In genomic region chr5:113901074-113901571, GRCm38 (mm10) we compare ENCODE assay signal across 9 mouse cellular contexts. TPM values are rescaled to one million over a fixed set of nuclear protein-coding genes. Genes with fewer than 3 reads are reported as not detected.
DNase-seq lines count a peak whose midpoint lies in the region; ATAC-seq and TF ChIP-seq lines count a peak whose summit lies in the region.
"Had no signal": no experiment of that assay in that cellular context is flagged by ENCODE, and none has a peak within 500 bp of the region (broad histone marks: within the 10 kb centered on the region; RNA-seq: fewer than 3 reads in every experiment).

No protein-coding gene starts in this region.

- no peak overlapping the region for H3K9ac ChIP-seq in forebrain, embryonic 14.5 days (ENCODE audit: low read length)
- H3K9ac ChIP-seq in forebrain, embryonic 11.5 days (ENCODE audit: low read length): no peak overlapping the region
- no peak overlapping the region; the same call in 1 of the 2 replicates for H3K9ac ChIP-seq in midbrain, postnatal 0 days (replicated peaks; ENCODE audit: low read length, poor library complexity, severe bottlenecking)
- H3K9ac ChIP-seq in intestine, postnatal 0 days (ENCODE audit: low read depth, low read length): 0 out of 2 replicates have a peak overlapping the region, but pooled peaks have one; percentile 2
- H3K9ac ChIP-seq in neural tube, embryonic 13.5 days: 0 out of 2 replicates have a peak overlapping the region, but pooled peaks have one; percentile 47

- H3K27ac ChIP-seq in forebrain, embryonic 14.5 days (ENCODE audit: low read depth, low read length): peak overlapping the region; percentile 44; the same call in 1 of the 2 replicates
- no peak overlapping the region for H3K27ac ChIP-seq in forebrain, embryonic 11.5 days (ENCODE audit: low read depth, low read length)
- 0 out of 2 replicates have a peak overlapping the region, but pooled peaks have one; percentile 30 for H3K27ac ChIP-seq in midbrain, embryonic 10.5 days (replicated peaks)
- no peak overlapping the region for H3K27ac ChIP-seq in midbrain, postnatal 0 days (ENCODE audit: low read depth, low read length)
- H3K27ac ChIP-seq in intestine, postnatal 0 days (ENCODE audit: low read depth, low read length): no peak overlapping the region
- peak overlapping the region; percentile 57 for H3K27ac ChIP-seq in neural tube, embryonic 13.5 days (replicated peaks)

- H3K27me3 ChIP-seq in forebrain, embryonic 14.5 days (replicated peaks; ENCODE audit: control insufficient read depth, insufficient read depth, low read length): no peaks in the 10 kb centered on the region
- no peaks in the 10 kb centered on the region for H3K27me3 ChIP-seq in forebrain, embryonic 11.5 days (ENCODE audit: control insufficient read depth, insufficient read depth, low read length)
- no peaks in the 10 kb centered on the region for H3K27me3 ChIP-seq in midbrain, embryonic 10.5 days (ENCODE audit: low read depth, poor library complexity, severe bottlenecking)
- no peaks in the 10 kb centered on the region for H3K27me3 ChIP-seq in midbrain, postnatal 0 days (ENCODE audit: insufficient read depth, low read length)
- H3K27me3 ChIP-seq in intestine, postnatal 0 days (replicated peaks; ENCODE audit: control insufficient read depth, insufficient read depth, low read length): no peaks in the 10 kb centered on the region
- no peaks in the 10 kb centered on the region for H3K27me3 ChIP-seq in neural tube, embryonic 13.5 days

- no peak overlapping the region for H3K4me3 ChIP-seq in forebrain, embryonic 14.5 days (ENCODE audit: low read depth, low read length)
- H3K4me3 ChIP-seq in forebrain, embryonic 11.5 days (ENCODE audit: low read depth, low read length): no peak overlapping the region
- H3K4me3 ChIP-seq in midbrain, embryonic 10.5 days: no peak overlapping the region
- H3K4me3 ChIP-seq in midbrain, postnatal 0 days (ENCODE audit: low read depth, low read length): no peak overlapping the region
- H3K4me3 ChIP-seq in intestine, postnatal 0 days (ENCODE audit: low read depth, low read length): no peak overlapping the region
- H3K4me3 ChIP-seq in neural tube, embryonic 13.5 days: no peak overlapping the region

- H3K4me1 ChIP-seq in forebrain, embryonic 14.5 days (ENCODE audit: control insufficient read depth, insufficient read depth, low read length): peaks cover 37% of the 10 kb centered on the region
- H3K4me1 ChIP-seq in forebrain, embryonic 11.5 days (replicated peaks; ENCODE audit: control insufficient read depth, insufficient read depth, low read length): peaks cover 16% of the 10 kb centered on the region
- H3K4me1 ChIP-seq in midbrain, embryonic 10.5 days: peaks cover 68% of the 10 kb centered on the region
- H3K4me1 ChIP-seq in midbrain, postnatal 0 days (ENCODE audit: insufficient read depth, low read length): peaks cover 7% of the 10 kb centered on the region
- peaks cover 13% of the 10 kb centered on the region for H3K4me1 ChIP-seq in intestine, postnatal 0 days (replicated peaks; ENCODE audit: control insufficient read depth, insufficient read depth, low read length)
- H3K4me1 ChIP-seq in neural tube, embryonic 13.5 days (replicated peaks): peaks cover 89% of the 10 kb centered on the region

- H3K36me3 ChIP-seq in forebrain, embryonic 14.5 days (ENCODE audit: control insufficient read depth, insufficient read depth, low read length): no peaks in the 10 kb centered on the region
- no peaks in the 10 kb centered on the region for H3K36me3 ChIP-seq in forebrain, embryonic 11.5 days (ENCODE audit: control insufficient read depth, insufficient read depth, low read length)
- H3K36me3 ChIP-seq in midbrain, embryonic 10.5 days: 0 out of 2 replicates have a peak, but pooled peaks cover under 1% of the 10 kb centered on the region
- H3K36me3 ChIP-seq in midbrain, postnatal 0 days (ENCODE audit: insufficient read depth, low read length): 0 out of 2 replicates have a peak, but pooled peaks cover 4% of the 10 kb centered on the region
- no peaks in the 10 kb centered on the region for H3K36me3 ChIP-seq in intestine, postnatal 0 days (ENCODE audit: control insufficient read depth, insufficient read depth)
- no peaks in the 10 kb centered on the region for H3K36me3 ChIP-seq in neural tube, embryonic 13.5 days

- DNase-seq in forebrain, embryonic 14.5 days (ENCODE audit: low spot score): peak; percentile 45
- DNase-seq in forebrain, embryonic 11.5 days (ENCODE audit: low spot score): no peak
- DNase-seq in midbrain, embryonic 10.5 days (ENCODE audit: low spot score): no peak
- no peak for DNase-seq in midbrain, postnatal 0 days (ENCODE audit: low spot score)
- no peak for DNase-seq in cerebellum, postnatal 4 days (ENCODE audit: low spot score in 2 of 2)
- DNase-seq in spleen, adult 12 weeks (ENCODE audit: low spot score): no peak

- 36% methylated on average over 8 of the region's 8 CpGs for WGBS in forebrain, embryonic 14.5 days
- WGBS in forebrain, embryonic 11.5 days: 58% methylated on average over 8 of the region's 8 CpGs
- WGBS in midbrain, embryonic 10.5 days: 69% methylated on average over 8 of the region's 8 CpGs
- WGBS in midbrain, postnatal 0 days: 33% methylated on average over 8 of the region's 8 CpGs
- WGBS in intestine, postnatal 0 days: 42% methylated on average over 8 of the region's 8 CpGs
- 49% methylated on average over 8 of the region's 8 CpGs for WGBS in neural tube, embryonic 13.5 days

- no peak for TF ChIP-seq CTCF in midbrain, postnatal 0 days (IDR thresholded peaks at IDR 0.05)
- no peak for TF ChIP-seq CTCF in intestine, postnatal 0 days (IDR thresholded peaks at IDR 0.05; ENCODE audit: low read depth)

- 0 out of 2 replicates have a peak overlapping the region, but pooled peaks have one; percentile 21 for H3K4me2 ChIP-seq in forebrain, embryonic 14.5 days (ENCODE audit: low read length)
- no peak overlapping the region for H3K4me2 ChIP-seq in forebrain, embryonic 11.5 days (ENCODE audit: low read depth, low read length, severe bottlenecking)
- H3K4me2 ChIP-seq in midbrain, postnatal 0 days (ENCODE audit: low read depth, low read length, poor library complexity, severe bottlenecking): no peak overlapping the region
- peak overlapping the region; percentile 37; the same call in 1 of the 2 replicates for H3K4me2 ChIP-seq in intestine, postnatal 0 days (replicated peaks; ENCODE audit: low read depth)
- H3K4me2 ChIP-seq in neural tube, embryonic 13.5 days: no peak overlapping the region

- peak; percentile 36; the same call in 1 of the 2 replicates for ATAC-seq in forebrain, embryonic 14.5 days
- ATAC-seq in forebrain, embryonic 11.5 days (replicated peaks; ENCODE audit: low FRiP score): no peak
- no peak for ATAC-seq in midbrain, postnatal 0 days (ENCODE audit: low FRiP score)
- no peak for ATAC-seq in intestine, postnatal 0 days
- no peak for ATAC-seq in neural tube, embryonic 13.5 days (ENCODE audit: low read depth)
- ATAC-seq: CD4-positive, CD25-positive, alpha-beta regulatory T cell, adult 4 months had no signal

- no peaks in the 10 kb centered on the region for H3K9me3 ChIP-seq in forebrain, embryonic 14.5 days (replicated peaks; ENCODE audit: control insufficient read depth, low read length)
- H3K9me3 ChIP-seq in forebrain, embryonic 11.5 days (ENCODE audit: control insufficient read depth, low read length): no peaks in the 10 kb centered on the region
- no peaks in the 10 kb centered on the region for H3K9me3 ChIP-seq in midbrain, embryonic 10.5 days (replicated peaks)
- no peaks in the 10 kb centered on the region for H3K9me3 ChIP-seq in midbrain, postnatal 0 days (ENCODE audit: low read length)
- H3K9me3 ChIP-seq in intestine, postnatal 0 days (ENCODE audit: control insufficient read depth): no peaks in the 10 kb centered on the region
- H3K9me3 ChIP-seq in neural tube, embryonic 13.5 days: no peaks in the 10 kb centered on the region

RNA-seq across cellular contexts. Expression of gene Coro1c, which starts 7.4 kb away (rescaled TPM):
- polyA plus RNA-seq in forebrain, embryonic 14.5 days (2014; fragmentation: Nextera tagmentation; extraction: Ambion mirVana): 169 and 193 TPM in 2 replicates
- polyA plus RNA-seq in forebrain, embryonic 11.5 days (2014; fragmentation: Nextera tagmentation; extraction: Ambion mirVana): 231 and 246 TPM in 2 replicates
- 205 and 233 TPM in 2 replicates for polyA plus RNA-seq in midbrain, embryonic 10.5 days (2016; fragmentation: Nextera tagmentation; extraction: Ambion mirVana)
- 157 and 311 TPM in 2 replicates for total RNA-seq in midbrain, postnatal 0 days (2014; rRNA removed)
- polyA plus RNA-seq in midbrain, postnatal 0 days (2015; fragmentation: Nextera tagmentation; extraction: Ambion mirVana): 165 and 171 TPM in 2 replicates
- 116 and 127 TPM in 2 replicates for polyA plus RNA-seq in intestine, postnatal 0 days (2015; fragmentation: Nextera tagmentation; extraction: Ambion mirVana)
- 183 and 200 TPM in 2 replicates for polyA plus RNA-seq in neural tube, embryonic 13.5 days (2015; fragmentation: Nextera tagmentation; extraction: Ambion mirVana)

Comparison
In these comparisons a context has a peak if more than half of its experiments do, and no peak if none do; other contexts are left out.
1. H3K27ac ChIP-seq: peak in forebrain, embryonic 14.5 days (single experiment), midbrain, embryonic 10.5 days (single experiment) and neural tube, embryonic 13.5 days (single experiment); none in forebrain, embryonic 11.5 days (single experiment), midbrain, postnatal 0 days (single experiment) and intestine, postnatal 0 days (single experiment).
2. H3K4me2 ChIP-seq: peak in forebrain, embryonic 14.5 days (single experiment) and intestine, postnatal 0 days (single experiment); none in forebrain, embryonic 11.5 days (single experiment), midbrain, postnatal 0 days (single experiment) and neural tube, embryonic 13.5 days (single experiment).
3. H3K9ac ChIP-seq: peak in intestine, postnatal 0 days (single experiment) and neural tube, embryonic 13.5 days (single experiment); none in forebrain, embryonic 14.5 days (single experiment), forebrain, embryonic 11.5 days (single experiment) and midbrain, postnatal 0 days (single experiment).